Mouse (Mus musculus) inflammation-experienced regulatory T-cells, adult 6 months (primary cell): ENCODE measurements around the gene Hist1h2ak. TPM values are rescaled to one million over a fixed set of nuclear protein-coding genes. Genes with fewer than 3 reads are reported as not detected.
"Not testable (repeated sequence)": the region's sequence is repeated elsewhere in the genome, so short reads cannot be mapped to it uniquely, and the experiment has no call there.

ENCODE experiments used
- ATAC-seq: one replicate; pipeline ENCODE4 v1.8.0; 2017
- polyA plus RNA-seq, 3 experiments: library from polyadenylated mRNA; unstranded; fragments of 100-300 nt; shearing (Covaris generic); gene quantifications; one replicate each; pipeline ENCODE4 v1.2.1; 2017

Hist1h2ak gene
- polyA plus RNA-seq, 3 experiments from 2014 or later: 6.2 TPM; not detected in 2

DNA sequence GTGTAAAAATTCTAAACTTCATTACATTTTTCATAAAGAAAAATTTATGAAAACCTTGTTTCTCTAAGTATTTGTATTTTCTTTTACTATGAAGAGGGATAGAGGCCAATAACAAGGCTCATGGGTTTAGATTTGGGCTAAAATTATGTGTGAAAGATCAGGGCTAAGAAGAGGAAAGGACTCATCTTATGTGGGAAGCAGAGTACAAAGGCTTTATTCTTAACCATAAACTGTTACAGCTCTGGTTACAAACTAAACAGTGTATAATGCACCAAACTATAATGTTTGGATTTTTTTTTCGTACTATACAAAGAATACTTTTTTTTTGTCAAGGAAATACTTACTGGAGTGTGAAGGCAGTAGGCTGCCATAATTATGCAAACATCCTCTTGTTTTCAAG is 2.1 kb upstream of the Hist1h2ak start:
- no peak for ATAC-seq

DNA sequence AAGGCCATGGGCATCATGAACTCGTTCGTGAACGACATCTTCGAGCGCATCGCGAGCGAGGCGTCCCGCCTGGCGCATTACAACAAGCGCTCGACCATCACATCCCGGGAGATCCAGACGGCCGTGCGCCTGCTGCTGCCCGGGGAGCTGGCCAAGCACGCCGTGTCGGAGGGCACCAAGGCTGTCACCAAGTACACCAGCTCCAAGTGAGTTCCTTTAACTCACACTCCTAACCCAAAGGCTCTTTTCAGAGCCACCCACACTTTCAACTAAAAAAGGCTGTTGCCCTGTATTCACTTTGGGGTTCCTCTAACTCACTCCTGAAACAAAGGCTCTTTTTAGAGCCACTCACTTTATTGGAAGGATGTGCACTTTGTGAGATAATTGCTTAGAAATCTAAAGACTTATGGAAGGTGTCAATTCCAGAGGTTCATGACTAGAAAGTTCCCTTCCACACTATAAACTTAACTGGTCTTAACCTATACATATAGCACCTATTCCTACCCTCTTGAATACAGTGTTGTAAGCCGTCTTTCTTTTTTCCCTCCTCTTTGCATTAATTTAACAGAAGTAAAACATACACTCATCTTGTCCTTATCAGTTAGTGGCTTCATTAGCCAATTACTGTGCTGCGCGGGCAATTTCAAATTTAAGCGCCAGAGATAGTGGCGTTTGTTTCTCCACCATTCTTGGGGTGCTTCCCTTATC is 821 bp upstream of the Hist1h2ak start:
- not testable (repeated sequence) for ATAC-seq

DNA sequence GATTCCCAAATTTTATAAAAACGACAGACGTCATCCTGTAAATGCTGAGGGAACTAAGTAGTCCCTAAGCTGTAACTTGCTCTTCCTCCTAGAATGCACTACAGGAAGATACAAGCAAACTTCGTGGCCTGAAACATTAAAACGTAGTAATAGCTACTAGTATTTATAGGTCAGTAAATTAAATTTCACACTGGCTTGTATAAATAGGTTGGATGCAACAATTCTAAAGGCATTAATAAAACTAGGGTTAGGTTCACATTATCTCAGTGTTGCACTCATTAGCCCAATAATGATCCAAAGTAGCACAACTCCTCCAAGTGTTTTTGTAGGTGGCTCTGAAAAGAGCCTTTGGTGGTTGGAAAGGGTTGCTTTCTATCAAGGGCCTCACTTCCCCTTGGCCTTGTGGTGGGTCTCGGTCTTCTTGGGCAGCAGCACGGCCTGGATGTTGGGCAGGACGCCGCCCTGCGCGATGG is 540 bp downstream of the Hist1h2ak start:
- ATAC-seq: no peak

DNA sequence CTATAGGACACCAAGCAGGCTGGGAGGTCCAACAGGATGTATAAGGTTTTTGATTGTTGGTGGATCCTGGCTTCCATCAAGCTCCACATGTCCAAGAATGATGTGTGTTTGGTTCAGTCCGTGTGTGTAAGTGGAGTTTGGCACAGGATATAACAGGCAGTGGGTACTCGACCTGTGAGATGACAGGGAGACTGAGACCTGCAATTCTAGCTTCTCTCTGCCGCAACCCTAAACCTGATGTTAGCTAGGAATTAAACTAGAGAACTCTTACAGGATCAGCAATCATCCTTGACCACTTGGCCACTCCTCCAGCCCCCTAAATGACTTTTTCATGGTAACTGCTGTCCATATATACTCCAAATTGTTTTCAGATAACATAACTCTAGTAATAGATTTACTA is 1.3 kb downstream of the Hist1h2ak start:
- ATAC-seq: no peak

DNA sequence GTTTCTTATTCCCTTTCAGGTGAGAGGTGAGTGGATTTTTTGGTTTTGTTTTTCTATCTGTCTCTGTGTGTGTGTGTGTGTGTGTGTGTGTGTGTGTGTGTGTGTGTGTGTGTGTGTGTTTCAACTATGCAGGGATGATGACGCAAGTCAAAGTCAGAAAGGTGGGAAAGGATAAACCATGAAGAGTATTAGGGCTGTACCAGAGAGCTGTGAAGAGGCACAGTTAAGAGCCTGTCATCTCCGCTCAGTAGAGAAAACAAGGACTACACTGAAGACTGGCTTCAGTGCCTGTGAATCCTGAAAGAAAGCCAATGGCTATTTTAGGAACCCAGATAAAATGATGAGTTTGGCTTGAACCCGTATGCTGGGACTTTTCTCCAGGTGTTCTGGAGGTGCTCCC is 1.8 kb downstream of the Hist1h2ak start:
- ATAC-seq: no peak

DNA sequence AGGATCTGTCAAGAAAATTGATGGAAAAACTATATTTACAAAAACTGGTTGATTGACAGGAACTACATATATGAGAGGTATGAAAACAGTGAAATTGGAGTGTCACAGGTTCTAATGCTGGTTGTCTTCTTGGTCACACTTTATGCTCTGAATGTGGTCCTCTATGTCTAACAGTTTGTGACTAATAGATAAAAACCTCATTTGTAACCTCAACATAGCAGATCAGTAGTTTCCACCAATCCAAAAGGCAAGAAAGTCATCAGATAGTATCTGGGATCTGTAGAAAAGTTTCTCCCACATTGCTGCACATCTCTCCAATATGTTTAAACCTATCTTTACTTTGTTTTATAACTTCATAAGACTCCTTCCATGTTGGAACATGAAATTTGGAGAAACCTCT is 2.2 kb downstream of the Hist1h2ak start:
- ATAC-seq: no peak

DNA sequence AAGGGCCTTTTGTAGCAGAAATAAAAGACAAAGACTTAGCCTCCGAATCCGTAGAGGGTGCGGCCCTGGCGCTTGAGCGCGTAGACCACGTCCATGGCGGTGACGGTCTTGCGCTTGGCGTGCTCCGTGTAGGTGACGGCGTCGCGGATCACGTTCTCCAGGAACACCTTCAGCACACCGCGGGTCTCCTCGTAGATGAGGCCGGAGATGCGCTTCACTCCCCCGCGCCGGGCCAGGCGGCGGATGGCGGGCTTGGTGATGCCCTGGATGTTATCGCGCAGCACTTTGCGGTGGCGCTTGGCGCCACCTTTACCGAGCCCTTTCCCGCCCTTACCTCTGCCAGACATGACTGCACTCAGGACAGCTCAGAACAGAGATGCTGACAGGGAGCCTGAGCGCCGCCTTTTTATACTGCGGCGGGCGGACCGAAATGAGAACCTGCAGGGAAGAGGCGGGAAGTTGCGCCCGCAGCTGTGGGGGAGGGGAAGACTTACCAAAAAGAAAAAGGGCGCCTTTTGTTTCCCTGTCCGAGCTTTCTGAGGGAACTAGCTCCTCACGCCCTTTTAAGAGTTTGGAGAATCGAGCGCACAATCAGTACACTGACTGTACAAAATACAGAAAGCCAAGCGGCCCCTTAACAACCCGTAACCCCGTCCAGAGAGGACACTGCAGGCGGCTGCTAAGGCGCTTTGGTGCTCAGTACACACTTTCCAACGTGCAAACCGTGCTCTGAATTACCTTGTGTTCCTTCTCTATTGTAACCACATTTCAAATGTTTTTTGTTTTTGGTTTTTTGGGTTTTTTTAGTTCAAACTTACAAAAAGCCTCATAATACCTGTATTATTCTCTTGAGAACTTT is 3.2 kb downstream of the Hist1h2ak start, which contains the start of gene Hist1h4k:
Gene Hist1h4k (minus strand): TSS at position 347 of the 859 bp plus-strand sequence.
- ATAC-seq: peak; percentile 48

DNA sequence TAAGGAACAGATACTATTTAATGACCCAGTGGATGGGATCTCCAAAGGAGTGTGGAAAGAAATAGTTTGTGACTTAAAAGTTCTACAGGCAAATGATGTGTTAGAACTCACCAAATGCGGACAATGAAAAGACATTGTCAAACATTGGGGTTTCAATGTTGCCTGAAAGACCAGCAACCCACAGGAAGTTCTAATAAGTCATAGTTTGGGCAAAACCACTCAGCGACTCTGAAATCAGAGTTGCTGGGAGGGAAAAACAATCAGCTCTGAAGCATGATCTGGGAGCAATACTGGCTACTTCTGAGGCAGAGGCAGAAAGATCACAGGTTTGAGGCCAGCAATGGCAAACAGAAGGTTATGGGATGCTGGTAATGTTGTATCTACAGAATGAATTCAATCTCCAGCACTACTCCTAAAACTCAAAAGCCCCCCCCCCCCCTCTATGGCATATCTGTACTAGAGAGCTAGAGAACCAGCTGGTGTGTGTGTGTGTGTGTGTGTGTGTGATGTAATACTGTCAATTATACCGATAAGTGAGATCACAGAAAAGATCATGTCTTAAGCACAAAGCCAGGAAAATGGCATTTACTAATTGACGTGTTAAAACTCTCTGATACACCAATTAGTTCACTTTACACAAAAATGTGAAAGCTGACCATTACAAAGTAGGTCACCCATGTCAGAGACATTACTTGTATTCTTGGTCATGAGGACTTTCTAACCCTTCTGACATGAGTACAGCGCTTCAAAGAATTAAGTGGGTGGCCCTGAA is 4.1 kb downstream of the Hist1h2ak start:
- ATAC-seq: no peak

DNA sequence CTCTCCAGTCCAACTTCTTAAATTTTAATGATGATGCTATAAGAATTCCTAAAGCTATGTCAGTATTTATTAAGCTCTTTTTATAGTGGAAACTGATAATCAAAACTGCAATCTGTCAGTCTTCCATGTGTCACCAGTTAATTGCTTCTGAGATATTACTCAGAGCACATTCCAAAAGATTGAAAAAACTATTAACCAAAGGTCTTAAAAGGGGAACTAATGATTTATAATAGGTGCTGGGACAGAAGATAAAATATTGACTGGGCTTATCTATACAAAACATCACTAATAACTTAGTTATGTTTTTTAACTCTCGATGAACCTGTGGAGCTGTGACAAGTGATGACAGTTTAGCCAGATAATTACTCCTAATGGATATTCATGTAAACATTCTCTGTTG is 8.6 kb downstream of the Hist1h2ak start:
- no peak for ATAC-seq

DNA sequence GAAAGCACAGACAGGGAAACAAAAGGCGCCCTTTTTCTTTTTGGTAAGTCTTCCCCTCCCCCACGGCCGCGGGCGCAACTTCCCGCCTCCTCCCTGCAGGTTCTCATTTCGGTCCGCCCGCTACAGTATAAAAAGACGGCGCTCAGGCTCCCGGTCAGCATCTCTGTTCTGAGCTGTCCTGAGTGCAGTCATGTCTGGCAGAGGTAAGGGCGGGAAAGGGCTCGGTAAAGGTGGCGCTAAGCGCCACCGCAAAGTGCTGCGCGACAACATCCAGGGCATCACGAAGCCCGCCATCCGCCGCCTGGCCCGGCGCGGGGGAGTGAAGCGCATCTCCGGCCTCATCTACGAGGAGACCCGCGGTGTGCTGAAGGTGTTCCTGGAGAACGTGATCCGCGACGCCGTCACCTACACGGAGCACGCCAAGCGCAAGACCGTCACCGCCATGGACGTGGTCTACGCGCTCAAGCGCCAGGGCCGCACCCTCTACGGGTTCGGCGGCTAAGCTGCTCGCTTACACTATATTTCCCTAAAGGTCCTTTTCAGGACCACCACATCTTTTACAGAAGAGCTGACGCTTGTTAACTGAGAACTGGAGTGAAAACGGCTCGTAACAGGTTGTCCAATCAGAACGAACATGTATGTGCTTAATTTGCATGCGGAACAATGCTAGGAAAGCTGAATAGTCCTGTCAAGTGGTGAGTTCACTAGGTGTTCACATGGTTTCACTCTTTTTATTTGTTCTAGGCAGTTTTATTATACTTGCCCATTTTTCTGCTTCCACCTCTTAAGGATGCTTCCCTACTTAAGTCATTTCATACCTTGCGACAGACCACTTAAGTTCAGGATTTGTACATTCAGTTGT is 18.5 kb downstream of the Hist1h2ak start, which contains the start of gene Hist1h4j:
Gene Hist1h4j (plus strand): TSS at position 159 of the 862 bp plus-strand sequence.
- peak; percentile 74 for ATAC-seq

DNA sequence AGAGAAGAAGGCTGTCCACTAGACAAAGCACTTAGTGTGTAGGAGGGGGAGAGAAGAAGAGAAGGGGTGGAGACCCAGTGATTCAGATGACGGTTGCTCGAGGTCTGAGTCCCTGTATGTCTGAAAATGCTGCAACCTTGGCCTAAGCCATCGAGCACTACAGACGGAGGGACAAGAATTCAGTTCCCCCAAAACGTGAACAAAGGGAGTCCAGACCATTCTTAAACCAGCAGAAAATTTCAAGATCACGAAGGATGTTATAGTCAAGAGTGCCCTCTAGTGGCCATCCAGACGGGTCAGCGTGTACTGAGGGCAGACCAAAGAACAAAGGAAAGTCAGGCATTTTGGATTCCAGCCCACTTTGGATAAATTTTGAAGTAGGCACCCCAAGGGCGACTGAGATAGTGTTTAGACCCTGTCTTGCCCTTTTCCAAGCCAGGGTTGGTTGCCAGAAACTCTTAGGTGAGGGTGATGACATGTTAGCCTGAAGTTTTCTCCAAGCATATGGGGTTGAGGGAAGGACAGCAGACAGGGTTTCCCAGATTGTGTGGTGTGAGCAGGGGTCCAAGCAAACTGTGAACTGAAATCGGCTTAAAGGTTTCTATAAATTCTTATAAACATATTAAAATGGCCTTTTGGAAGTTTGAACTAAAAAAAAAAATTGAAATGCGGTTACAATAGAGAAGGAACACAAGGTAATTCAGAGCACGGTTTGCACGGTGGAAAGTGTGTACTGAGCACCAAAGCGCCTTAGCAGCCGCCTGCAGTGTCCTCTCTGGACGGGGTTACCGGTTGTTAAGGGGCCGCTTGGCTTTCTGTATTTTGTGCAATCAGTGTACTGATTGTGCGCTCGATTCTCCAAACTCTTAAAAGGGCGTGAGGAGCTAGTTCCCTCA is 19.4 kb downstream of the Hist1h2ak start:
- ATAC-seq: peak; percentile 57

DNA sequence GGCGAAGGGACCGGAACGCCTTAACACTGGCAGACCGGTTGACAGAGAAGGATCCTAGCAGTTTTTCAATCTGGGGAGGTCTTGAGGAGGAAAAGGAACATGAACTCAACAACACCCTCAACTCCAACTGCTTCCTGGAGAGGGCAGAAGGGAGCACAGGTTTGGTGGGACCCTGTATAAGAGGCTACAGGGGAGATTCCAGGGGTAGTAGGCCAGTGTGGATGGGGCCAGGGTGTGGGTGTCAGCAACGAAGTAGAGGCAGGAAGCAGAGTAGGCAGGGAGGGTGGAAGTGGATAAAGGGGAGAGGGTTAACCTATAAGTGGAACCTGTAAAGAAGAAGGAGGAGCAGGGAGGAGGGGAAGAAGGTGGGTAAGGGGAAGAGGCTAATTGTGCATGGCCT is 20.2 kb downstream of the Hist1h2ak start:
- no peak for ATAC-seq

DNA sequence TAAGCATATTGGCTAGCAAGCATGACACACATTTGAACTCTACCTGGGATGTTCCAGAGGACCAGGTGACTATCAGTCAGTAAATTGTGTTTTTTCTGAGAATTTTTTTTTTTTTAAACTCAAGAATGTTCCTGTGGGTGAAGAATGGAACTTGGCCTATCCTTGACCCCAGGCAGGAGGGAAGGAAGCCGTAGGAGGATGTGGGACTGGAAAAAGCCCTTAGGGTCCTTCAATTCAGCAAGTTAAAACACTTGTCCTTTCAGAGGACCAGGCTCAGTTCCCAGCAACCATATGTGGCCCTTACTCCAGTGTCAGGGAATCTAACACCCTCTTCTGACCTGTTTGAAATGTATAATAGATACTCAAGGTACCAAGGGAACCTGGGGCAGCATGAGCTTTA is 24.1 kb downstream of the Hist1h2ak start:
- no peak for ATAC-seq

DNA sequence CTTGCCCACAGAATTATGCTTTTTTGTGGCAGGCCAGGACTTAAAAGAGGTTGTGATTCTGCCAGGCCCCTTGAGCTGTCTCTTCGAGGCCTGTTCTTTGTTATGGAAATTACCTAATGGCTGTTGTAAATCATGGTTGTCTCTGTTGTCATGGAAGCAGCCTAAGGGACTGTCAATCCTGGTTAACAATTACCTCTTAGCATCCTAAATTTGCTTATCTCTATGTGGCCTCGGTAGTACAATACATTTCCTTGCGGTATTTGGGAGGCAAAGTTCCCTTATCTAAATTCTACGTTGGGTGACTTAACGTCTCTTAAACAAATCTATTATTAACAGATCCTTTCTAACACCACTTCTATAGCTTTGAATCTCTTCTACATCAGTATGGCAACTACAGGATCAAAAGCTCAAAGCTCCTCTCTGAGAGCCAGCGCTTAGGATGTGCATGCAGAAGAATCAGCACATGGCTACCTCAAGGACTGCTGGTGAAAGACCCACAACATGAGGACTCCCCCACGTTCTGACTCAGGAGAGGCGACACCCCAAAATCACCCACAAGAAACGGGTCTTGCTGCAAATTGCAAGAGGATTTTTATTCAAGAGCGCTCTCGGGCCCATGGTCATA is 25.6 kb downstream of the Hist1h2ak start:
- no peak for ATAC-seq

DNA sequence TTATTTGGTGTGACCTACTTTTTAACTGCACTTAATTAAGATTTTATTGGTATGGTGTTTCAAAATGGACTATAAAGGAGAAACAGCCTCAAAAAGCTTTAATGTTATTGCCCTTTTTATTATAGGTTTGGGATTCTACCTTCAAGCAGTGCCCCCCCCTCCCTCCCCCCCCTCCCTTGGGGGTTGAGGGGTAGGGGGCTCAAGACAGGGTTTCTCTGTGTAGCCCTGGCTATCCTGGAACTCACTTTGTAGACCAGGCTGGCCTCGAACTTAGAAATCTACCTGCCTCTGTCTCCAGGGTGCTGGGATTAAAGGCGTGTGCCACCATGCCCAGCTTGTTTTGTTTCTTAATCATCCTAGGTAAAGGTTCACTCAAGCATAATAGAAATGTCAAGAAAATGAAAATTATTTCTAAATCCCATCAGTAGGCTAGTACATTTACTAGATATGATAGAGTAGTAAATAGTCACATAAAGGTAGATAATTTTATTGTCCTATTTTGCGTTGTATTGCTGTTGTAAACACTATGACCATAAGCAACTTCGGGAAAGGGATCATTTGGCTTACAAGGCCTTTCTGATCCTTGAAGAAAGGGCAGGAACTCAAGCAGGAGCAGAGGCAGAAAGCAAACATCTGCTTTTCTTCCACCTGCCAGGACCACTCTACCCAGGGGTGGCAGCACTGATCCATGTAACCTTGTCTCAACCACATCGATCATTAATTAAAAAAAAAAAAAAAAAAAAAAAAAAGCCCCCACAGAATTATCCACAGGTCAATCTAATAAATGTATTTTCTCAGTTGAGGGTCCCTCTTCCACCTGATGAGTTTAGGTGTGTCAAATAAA is 30.4 kb downstream of the Hist1h2ak start:
- ATAC-seq: no peak

DNA sequence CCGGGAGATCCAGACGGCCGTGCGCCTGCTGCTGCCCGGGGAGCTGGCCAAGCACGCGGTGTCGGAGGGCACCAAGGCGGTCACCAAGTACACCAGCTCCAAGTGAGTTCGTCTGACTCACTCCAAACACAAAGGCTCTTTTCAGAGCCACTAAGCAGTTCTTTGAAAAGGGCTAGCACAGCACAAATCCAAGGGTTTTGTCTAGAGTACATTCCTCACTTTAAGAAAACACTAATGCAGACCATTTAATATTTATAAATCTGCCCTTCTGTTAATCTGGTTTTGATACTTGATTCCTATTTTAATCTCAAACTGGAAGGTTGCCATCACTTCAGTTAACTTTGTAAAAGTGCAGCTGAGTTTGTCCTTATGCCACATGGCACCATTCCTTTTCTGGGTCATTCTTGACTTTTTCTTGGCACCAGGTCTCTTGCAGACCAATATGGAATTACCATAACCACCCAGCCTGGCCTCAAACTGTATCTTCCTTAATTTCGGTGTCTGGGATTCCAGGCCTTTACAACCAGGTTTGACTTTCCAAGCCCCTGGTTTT is 31.2 kb downstream of the Hist1h2ak start:
- no peak for ATAC-seq

DNA sequence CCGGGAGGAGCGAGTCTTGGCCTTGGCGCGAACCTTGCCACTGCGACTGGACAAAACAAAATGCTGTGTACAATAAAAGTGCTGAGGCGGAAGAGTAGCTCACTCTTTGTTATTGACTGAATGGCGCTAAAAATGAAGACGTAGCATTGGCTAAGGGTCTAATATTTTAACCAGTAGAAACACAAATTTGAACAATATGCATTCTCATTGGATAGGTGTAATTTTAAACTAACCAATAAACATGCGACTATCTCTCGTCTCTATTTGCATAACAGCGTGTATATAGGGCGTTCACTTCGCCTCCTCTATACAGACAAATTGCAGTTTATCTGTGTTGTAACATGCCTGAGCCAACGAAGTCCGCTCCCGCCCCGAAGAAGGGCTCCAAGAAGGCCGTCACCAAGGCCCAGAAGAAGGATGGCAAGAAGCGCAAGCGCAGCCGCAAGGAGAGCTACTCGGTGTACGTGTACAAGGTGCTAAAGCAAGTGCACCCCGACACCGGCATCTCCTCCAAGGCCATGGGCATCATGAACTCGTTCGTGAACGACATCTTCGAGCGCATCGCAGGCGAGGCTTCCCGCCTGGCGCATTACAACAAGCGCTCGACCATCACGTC is 31.8 kb downstream of the Hist1h2ak start, which contains the start of gene Hist1h2bm:
Gene Hist1h2bm (plus strand): TSS at position 288 of the 616 bp plus-strand sequence.
- peak; percentile 95 for ATAC-seq

DNA sequence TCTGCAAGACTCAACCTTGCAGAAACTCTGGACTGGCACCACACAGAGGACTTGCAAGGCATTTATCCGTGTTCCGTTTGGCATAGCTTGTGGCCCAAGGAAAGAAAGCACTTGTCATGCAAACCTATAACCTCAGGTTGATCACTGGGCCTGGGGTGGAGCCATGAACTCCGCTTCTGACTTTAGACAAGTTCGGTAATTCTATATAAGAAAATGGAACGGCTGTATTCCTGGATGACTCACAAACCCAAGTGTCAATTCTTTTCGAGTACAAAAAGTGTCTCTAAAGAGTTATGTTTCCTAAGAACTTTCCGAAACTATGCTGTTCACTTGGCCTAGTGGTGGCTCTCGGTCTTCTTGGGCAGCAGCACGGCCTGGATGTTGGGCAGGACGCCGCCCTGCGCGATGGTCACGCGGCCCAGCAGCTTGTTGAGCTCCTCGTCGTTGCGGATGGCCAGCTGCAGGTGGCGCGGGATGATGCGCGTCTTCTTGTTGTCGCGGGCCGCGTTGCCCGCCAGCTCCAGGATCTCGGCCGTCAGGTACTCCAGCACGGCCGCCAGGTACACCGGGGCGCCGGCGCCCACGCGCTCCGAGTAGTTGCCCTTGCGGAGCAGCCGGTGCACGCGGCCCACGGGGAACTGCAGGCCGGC is 32.4 kb downstream of the Hist1h2ak start:
- peak; percentile 6 for ATAC-seq
